Mouse (Mus musculus): ENCODE data around the gene P2rx1.

- TF ChIP-seq POLR2A (IDR thresholded peaks at IDR 0.05; ENCODE audit: borderline replicate concordance, extremely low read depth, insufficient read depth, insufficient read length, poor library complexity, severe bottlenecking) (no peak), CTCF (IDR thresholded peaks at IDR 0.05; ENCODE audit: borderline replicate concordance, extremely low read depth, insufficient read depth, insufficient read length) (no peak)
Measured at GRCm38 (mm10) chr11:73052795-73053194, 53.9 kb downstream of the P2rx1 start.
